Mouse (Mus musculus) C2C12 (cell line): Measurements from ENCODE around the gene Creb3l1. TPM values are rescaled to one million over a fixed set of nuclear protein-coding genes. Genes with fewer than 3 reads are reported as not detected.

ENCODE experiments used
- H3K27me3 ChIP-seq: one replicate; pipeline ENCODE4 v1.6.1; 2011; ENCODE audit not compliant: control insufficient read depth, insufficient read depth, insufficient read length
- H3K36me3 ChIP-seq: one replicate; pipeline ENCODE4 v1.6.1; 2011; ENCODE audit not compliant: control insufficient read depth, insufficient read depth
- H3K4me3 ChIP-seq: one replicate; pipeline ENCODE4 v1.5.1; 2011; ENCODE audit warnings: mild to moderate bottlenecking, control low read depth; ENCODE audit not compliant: poor library complexity, insufficient read depth, severe bottlenecking
- H3K79me2 ChIP-seq: one replicate; pipeline ENCODE4 v1.6.1; 2011; ENCODE audit not compliant: control insufficient read depth, insufficient read depth
- H3K79me3 ChIP-seq: one replicate; pipeline ENCODE4 v1.6.1; 2011; ENCODE audit warnings: low read depth, control low read depth
- H3ac ChIP-seq: one replicate; pipeline ENCODE3; 2011; ENCODE audit warnings: low read depth; ENCODE audit not compliant: control insufficient read depth, insufficient read length
- CEBPB ChIP-seq: IDR thresholded peaks from one replicate; pipeline ENCODE4 v1.6.1; 2011; ENCODE audit warnings: low read depth, mild to moderate bottlenecking, control low read depth, moderate library complexity
- CTCF ChIP-seq: IDR thresholded peaks from one replicate; pipeline ENCODE4 v1.5.1; 2011; ENCODE audit not compliant: control insufficient read depth, insufficient read depth, insufficient read length
- FOSL1 ChIP-seq: IDR thresholded peaks from one replicate; pipeline ENCODE4 v1.8.0; 2011; ENCODE audit warnings: mild to moderate bottlenecking, low read length; ENCODE audit not compliant: poor library complexity, insufficient read depth, severe bottlenecking
- MAX ChIP-seq: IDR thresholded peaks from one replicate; pipeline ENCODE4 v1.6.1; 2011; ENCODE audit warnings: mild to moderate bottlenecking, control low read depth
- MYOD1 ChIP-seq: IDR thresholded peaks from one replicate; pipeline ENCODE4 v1.6.1; 2011; ENCODE audit warnings: low read depth; ENCODE audit not compliant: control insufficient read depth, insufficient read length
- MYOG ChIP-seq: IDR thresholded peaks from one replicate; pipeline ENCODE4 v1.6.1; 2011; ENCODE audit not compliant: control insufficient read depth, insufficient read length; ENCODE audit errors: extremely low read depth
- USF1 ChIP-seq: IDR thresholded peaks from one replicate; pipeline ENCODE4 v1.6.1; 2011; ENCODE audit warnings: low read depth, mild to moderate bottlenecking, control low read depth, moderate library complexity
- polyA plus RNA-seq: library from polyadenylated mRNA; unstranded; fragments of >200 nt; fragmentation: generic; extraction: Trizol; gene quantifications from one replicate; pipeline ENCODE4 v1.2.1, GENCODE M21; 2012; ENCODE audit warnings: missing spikeins

Gene Creb3l1
- polyA plus RNA-seq, 1 experiment = 87.1 TPM

- no peak overlapping the region for H3K4me3 ChIP-seq
- H3K27me3 ChIP-seq = no peaks in the 10 kb centered on the region
- TF ChIP-seq MYOD1 (no peak), CEBPB (no peak), FOSL1 (no peak), USF1 (no peak), MAX (no peak), MYOG (no peak), CTCF (no peak)
- H3K36me3 ChIP-seq = no peaks in the 10 kb centered on the region
- H3K79me2 ChIP-seq = no peaks in the 10 kb centered on the region
- H3ac ChIP-seq = no peak overlapping the region
- no peaks in the 10 kb centered on the region for H3K79me3 ChIP-seq
Measured at GRCm38 (mm10) chr2:92030554-92030953, 6.3 kb upstream of the Creb3l1 start.

- Histone ChIP-seq H3K79me2 (no peaks in the 10 kb centered on the region), H3K27me3 (no peaks in the 10 kb centered on the region), H3ac (no peak overlapping the region), H3K79me3 (no peaks in the 10 kb centered on the region), H3K36me3 (no peaks in the 10 kb centered on the region), H3K4me3 (no peak overlapping the region)
- TF ChIP-seq MYOG = no peak
- no peak for TF ChIP-seq CTCF
Measured at GRCm38 (mm10) chr2:92029387-92030133, 5.3 kb upstream of the Creb3l1 start.

- no peaks in the 10 kb centered on the region for H3K27me3 ChIP-seq
- H3ac ChIP-seq = no peak overlapping the region
- peaks cover 11% of the 10 kb centered on the region for H3K79me2 ChIP-seq
- H3K36me3 ChIP-seq = no peaks in the 10 kb centered on the region
- no peak overlapping the region for H3K4me3 ChIP-seq
- peaks cover 3% of the 10 kb centered on the region for H3K79me3 ChIP-seq
- TF ChIP-seq MYOD1 = no peak
- no peak for TF ChIP-seq FOSL1
- no peak for TF ChIP-seq MYOG
- no peak for TF ChIP-seq CTCF
- no peak for TF ChIP-seq USF1
- TF ChIP-seq MAX = no peak
- no peak for TF ChIP-seq CEBPB
Measured at GRCm38 (mm10) chr2:92027811-92028590, 3.7 kb upstream of the Creb3l1 start.

DNA sequence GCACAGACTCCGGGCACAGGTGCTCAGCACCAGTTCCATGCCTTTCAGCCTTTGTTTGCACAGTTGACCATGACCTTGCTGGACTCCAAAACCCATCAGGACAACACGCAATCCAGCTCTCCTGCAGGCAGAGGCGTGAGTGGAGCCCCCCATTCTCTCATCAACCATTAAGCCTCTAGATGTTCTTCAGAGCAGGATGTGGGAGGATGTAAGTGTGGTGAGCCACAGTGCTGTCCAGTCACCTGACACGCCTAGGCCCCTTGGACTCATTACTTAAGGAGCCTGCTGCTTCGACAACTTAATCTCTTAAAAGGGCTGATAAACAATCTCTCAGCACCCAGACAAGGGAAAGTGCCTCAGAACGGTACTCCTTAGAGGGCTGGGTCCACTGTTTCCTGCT lies 1.7 kb upstream of the Creb3l1 start:
- Histone ChIP-seq H3K79me3 (peaks cover 17% of the 10 kb centered on the region), H3K79me2 (peaks cover 32% of the 10 kb centered on the region), H3K4me3 (no peak overlapping the region), H3ac (no peak overlapping the region), H3K27me3 (no peaks in the 10 kb centered on the region), H3K36me3 (peaks cover 4% of the 10 kb centered on the region)
- no peak for TF ChIP-seq USF1
- TF ChIP-seq CTCF = no peak
- TF ChIP-seq MYOG = no peak
- no peak for TF ChIP-seq CEBPB
- TF ChIP-seq FOSL1 = no peak
- TF ChIP-seq MYOD1 = no peak
- no peak for TF ChIP-seq MAX

DNA sequence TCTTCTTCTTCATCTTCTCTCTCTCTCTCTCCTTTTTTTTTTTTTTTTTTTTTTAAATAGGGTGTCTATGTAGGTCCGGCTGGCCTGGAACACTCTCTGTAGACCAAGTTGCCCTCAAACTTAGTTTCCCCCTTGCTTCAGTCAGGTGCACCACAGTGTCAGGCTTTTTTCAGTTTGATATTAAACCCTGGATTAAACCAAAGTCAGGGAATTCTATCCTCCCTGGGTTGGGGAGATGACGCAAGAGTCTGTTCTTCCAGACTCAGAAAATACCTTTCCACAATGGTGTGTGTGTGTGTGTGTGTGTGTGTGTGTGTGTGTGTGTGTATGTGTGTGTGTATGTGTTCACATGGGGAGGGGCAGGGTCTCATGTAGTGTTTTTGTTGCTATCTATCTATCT lies 900 bp upstream of the Creb3l1 start:
- peaks cover 20% of the 10 kb centered on the region for H3K79me3 ChIP-seq
- no peak overlapping the region for H3K4me3 ChIP-seq
- peaks cover 7% of the 10 kb centered on the region for H3K36me3 ChIP-seq
- H3K79me2 ChIP-seq = peaks cover 39% of the 10 kb centered on the region
- TF ChIP-seq MYOG (no peak), CEBPB (peak; percentile 76), CTCF (no peak), MAX (no peak), FOSL1 (no peak), MYOD1 (no peak)
- no peaks in the 10 kb centered on the region for H3K27me3 ChIP-seq
- no peak overlapping the region for H3ac ChIP-seq
